Mouse (Mus musculus) bone marrow, adult 2 months (tissue): ENCODE measurements at regions not wholly inside any gene's neighbourhood (a gene's known extent, or its start where the extent isn't known, plus 50 kb on each side); places are given as distances from the start of the nearest gene placed in this dataset.

ENCODE experiments used
- H3K27ac ChIP-seq: fragments of 200-500 bp; 2 replicates; pipeline ENCODE4 v1.5.1; 2012; ENCODE audit warnings: low read depth, mild to moderate bottlenecking, control low read depth, inconsistent platforms, low read length; ENCODE audit not compliant: control insufficient read depth, poor library complexity, insufficient read depth
- H3K4me1 ChIP-seq: fragments of 200-500 bp; 2 replicates; pipeline ENCODE4 v1.6.1; 2011; ENCODE audit warnings: low read length; ENCODE audit not compliant: control insufficient read depth, insufficient read depth
- H3K4me3 ChIP-seq: fragments of 200-500 bp; replicated peaks from 2 replicates; pipeline ENCODE3; 2011; ENCODE audit warnings: mild to moderate bottlenecking, low read depth, low read length, control low read depth; ENCODE audit not compliant: control insufficient read depth
- CTCF ChIP-seq: fragments of 200-500 bp; IDR thresholded peaks from 2 replicates; pipeline ENCODE4 v1.5.1; 2011; ENCODE audit warnings: low read length, control low read depth; ENCODE audit not compliant: control insufficient read depth, insufficient read depth
- POLR2A ChIP-seq: fragments of 200-500 bp; IDR thresholded peaks from 2 replicates; pipeline ENCODE4 v1.6.1; 2011; ENCODE audit warnings: low read depth, mild to moderate bottlenecking, control low read depth, low read length, borderline replicate concordance; ENCODE audit not compliant: control insufficient read depth
- WGBS: fragments of 180-500 bp; shearing (Covaris S2); methylation state at CpG from one replicate; pipeline ENCODE4 v1.1.7; 2018; 5-methylcytosine and 5-hydroxymethylcytosine counted together

- no peak overlapping the region for H3K27ac ChIP-seq
These were observed 427.1 kb upstream of the Map3k7 start for GRCm38 (mm10) chr4:31536811-31537210.

GRCm38 (mm10) chr4:31553780-31554394 lies 410.0 kb upstream of the Map3k7 start:
- H3K4me1 ChIP-seq = no peaks in the 10 kb centered on the region
- no peak overlapping the region for H3K27ac ChIP-seq
- no peak for TF ChIP-seq CTCF
- no peak for TF ChIP-seq POLR2A
- no peak overlapping the region for H3K4me3 ChIP-seq
- WGBS = 75% methylated on average over 16 of the region's 16 CpGs

More at GRCm38 (mm10) chr4:31536811-31537210, 427.1 kb upstream of the Map3k7 start:
- TF ChIP-seq POLR2A (no peak), CTCF (no peak)
- no peak overlapping the region for H3K4me3 ChIP-seq
- H3K4me1 ChIP-seq = no peaks in the 10 kb centered on the region
- 56% methylated on average over 1 of the region's 1 CpGs for WGBS

GRCm38 (mm10) chr4:31555077-31555476 lies 408.8 kb upstream of the Map3k7 start:
- WGBS = 78% methylated on average over 1 of the region's 1 CpGs
- TF ChIP-seq POLR2A (no peak), CTCF (no peak)
- no peaks in the 10 kb centered on the region for H3K4me1 ChIP-seq

GRCm38 (mm10) chr4:31557261-31557660 lies 406.6 kb upstream of the Map3k7 start:
- WGBS = 77% methylated on average over 7 of the region's 7 CpGs
- TF ChIP-seq POLR2A (no peak), CTCF (no peak)
- H3K4me1 ChIP-seq = no peaks in the 10 kb centered on the region
- H3K4me3 ChIP-seq = no peak overlapping the region
- no peak overlapping the region for H3K27ac ChIP-seq

More at GRCm38 (mm10) chr4:31555077-31555476, 408.8 kb upstream of the Map3k7 start:
- Histone ChIP-seq H3K4me3 (no peak overlapping the region), H3K27ac (no peak overlapping the region)

- Histone ChIP-seq H3K27ac (no peak overlapping the region), H3K4me3 (no peak overlapping the region), H3K4me1 (no peaks in the 10 kb centered on the region)
- 82% methylated on average over 4 of the region's 4 CpGs for WGBS
- TF ChIP-seq POLR2A = no peak
- no peak for TF ChIP-seq CTCF
These were observed 403.6 kb upstream of the Map3k7 start for GRCm38 (mm10) chr4:31560305-31560704.

GRCm38 (mm10) chr4:31561183-31561582 lies 402.7 kb upstream of the Map3k7 start:
- Histone ChIP-seq H3K4me1 (no peaks in the 10 kb centered on the region), H3K27ac (no peak overlapping the region), H3K4me3 (no peak overlapping the region)
- no peak for TF ChIP-seq POLR2A
- TF ChIP-seq CTCF = no peak
- 84% methylated on average over 10 of the region's 10 CpGs for WGBS

- 4% methylated on average over 3 of the region's 3 CpGs for WGBS
- no peak overlapping the region for H3K27ac ChIP-seq
- TF ChIP-seq POLR2A = no peak
- TF ChIP-seq CTCF = no peak
These were observed 402.1 kb upstream of the Map3k7 start for GRCm38 (mm10) chr4:31561823-31562222.

GRCm38 (mm10) chr4:31566158-31566557 lies 397.7 kb upstream of the Map3k7 start:
- Histone ChIP-seq H3K4me1 (no peaks in the 10 kb centered on the region), H3K4me3 (no peak overlapping the region), H3K27ac (no peak overlapping the region)
- WGBS = 49% methylated on average over 5 of the region's 5 CpGs
- TF ChIP-seq POLR2A (no peak), CTCF (no peak)

More at GRCm38 (mm10) chr4:31561823-31562222, 402.1 kb upstream of the Map3k7 start:
- Histone ChIP-seq H3K4me3 (no peak overlapping the region), H3K4me1 (no peaks in the 10 kb centered on the region)

GRCm38 (mm10) chr4:31566834-31567233 lies 397.1 kb upstream of the Map3k7 start:
- TF ChIP-seq CTCF = no peak
- no peak for TF ChIP-seq POLR2A
- WGBS = 82% methylated on average over 3 of the region's 3 CpGs
- Histone ChIP-seq H3K4me3 (no peak overlapping the region), H3K4me1 (no peaks in the 10 kb centered on the region), H3K27ac (no peak overlapping the region)
